Mouse (Mus musculus): Measurements from ENCODE around the gene Swsap1. TPM values are rescaled to one million over a fixed set of nuclear protein-coding genes. Genes with fewer than 3 reads are reported as not detected.

Gene Swsap1
- total RNA-seq, 2 experiments from 2014 or later = 14.7 to 15.9 TPM

- peak; percentile 97 for DNase-seq
Measured at GRCm38 (mm10) chr9:21936692-21937570, 18.6 kb upstream of the Swsap1 start, which contains the start of gene Plppr2. Gene Plppr2, plus strand, starts transcription at chr9:21937033.

- DNase-seq = peak in 1 of 2 experiments; percentile 51
Measured at GRCm38 (mm10) chr9:21937711-21938175, 17.8 kb upstream of the Swsap1 start.

GRCm38 (mm10) chr9:21938234-21938855 is 17.2 kb upstream of the Swsap1 start:
- DNase-seq = no peak

GRCm38 (mm10) chr9:21943046-21943445 is 12.5 kb upstream of the Swsap1 start:
- no peak for DNase-seq

GRCm38 (mm10) chr9:21943638-21944037 is 11.9 kb upstream of the Swsap1 start:
- DNase-seq = no peak

GRCm38 (mm10) chr9:21944267-21944666 is 11.3 kb upstream of the Swsap1 start:
- no peak for DNase-seq

- DNase-seq = no peak
Measured at GRCm38 (mm10) chr9:21947540-21948130, 7.9 kb upstream of the Swsap1 start.

- no peak for DNase-seq
Measured at GRCm38 (mm10) chr9:21948146-21948545, 7.4 kb upstream of the Swsap1 start.

GRCm38 (mm10) chr9:21948790-21949189 is 6.8 kb upstream of the Swsap1 start:
- DNase-seq = no peak

- DNase-seq = peak in 1 of 2 experiments; percentile 54
Measured at GRCm38 (mm10) chr9:21950322-21950721, 5.2 kb upstream of the Swsap1 start.

- no peak for DNase-seq
Measured at GRCm38 (mm10) chr9:21951977-21952376, 3.6 kb upstream of the Swsap1 start.

- no peak for DNase-seq
Measured at GRCm38 (mm10) chr9:21953600-21953999, 2.0 kb upstream of the Swsap1 start.

GRCm38 (mm10) chr9:21954635-21955034 is 920 bp upstream of the Swsap1 start:
- DNase-seq = no peak

- DNase-seq = no peak
Measured at GRCm38 (mm10) chr9:21955225-21955569, 358 bp upstream of the Swsap1 start.

- no peak for DNase-seq
Measured at GRCm38 (mm10) chr9:21958372-21958771, 2.8 kb downstream of the Swsap1 start.

- DNase-seq = no peak
Measured at GRCm38 (mm10) chr9:21959244-21959643, 3.7 kb downstream of the Swsap1 start.

- no peak for DNase-seq
Measured at GRCm38 (mm10) chr9:21960135-21960534, 4.6 kb downstream of the Swsap1 start.

GRCm38 (mm10) chr9:21960558-21961208 is 5.1 kb downstream of the Swsap1 start:
- DNase-seq = no peak

GRCm38 (mm10) chr9:21961366-21961980 is 5.9 kb downstream of the Swsap1 start:
- DNase-seq = no peak

GRCm38 (mm10) chr9:21962010-21962409 is 6.5 kb downstream of the Swsap1 start:
- DNase-seq = no peak

- peak; percentile 77 to 78 for DNase-seq
Measured at GRCm38 (mm10) chr9:21962416-21963059, 7.0 kb downstream of the Swsap1 start.

- no peak for DNase-seq
Measured at GRCm38 (mm10) chr9:21963417-21963816, 7.9 kb downstream of the Swsap1 start, which contains the start of gene Epor. Gene Epor, minus strand, starts transcription at chr9:21963506.
